Mouse (Mus musculus): ENCODE measurements around the gene Elavl1.

GRCm38 (mm10) chr8:4329000-4329399 is 3.8 kb upstream of the Elavl1 start:
- TF ChIP-seq CTCF (IDR thresholded peaks at IDR 0.05; ENCODE audit: control insufficient read depth, insufficient read depth, low read length) (no peak), POLR2A (IDR thresholded peaks at IDR 0.05; ENCODE audit: borderline replicate concordance, control insufficient read depth, low read depth, low read length) (no peak)

Data from bone marrow, adult 2 months (tissue).